Mouse (Mus musculus) CD8-positive naive resting alpha-beta T cell, adult 2 months (primary cell): ENCODE data around the gene Mtrr.
"Not testable (repeated sequence)": the region's sequence is repeated elsewhere in the genome, so short reads cannot be mapped to it uniquely, and the experiment has no call there.

ENCODE experiments used
- DNase-seq, 2 experiments: peaks; one replicate each; pipeline ENCODE4 v3.0.0; 2022; ENCODE audit warnings: low read depth in 2 of 2, low spot score in 2 of 2

The Mtrr gene

DNA sequence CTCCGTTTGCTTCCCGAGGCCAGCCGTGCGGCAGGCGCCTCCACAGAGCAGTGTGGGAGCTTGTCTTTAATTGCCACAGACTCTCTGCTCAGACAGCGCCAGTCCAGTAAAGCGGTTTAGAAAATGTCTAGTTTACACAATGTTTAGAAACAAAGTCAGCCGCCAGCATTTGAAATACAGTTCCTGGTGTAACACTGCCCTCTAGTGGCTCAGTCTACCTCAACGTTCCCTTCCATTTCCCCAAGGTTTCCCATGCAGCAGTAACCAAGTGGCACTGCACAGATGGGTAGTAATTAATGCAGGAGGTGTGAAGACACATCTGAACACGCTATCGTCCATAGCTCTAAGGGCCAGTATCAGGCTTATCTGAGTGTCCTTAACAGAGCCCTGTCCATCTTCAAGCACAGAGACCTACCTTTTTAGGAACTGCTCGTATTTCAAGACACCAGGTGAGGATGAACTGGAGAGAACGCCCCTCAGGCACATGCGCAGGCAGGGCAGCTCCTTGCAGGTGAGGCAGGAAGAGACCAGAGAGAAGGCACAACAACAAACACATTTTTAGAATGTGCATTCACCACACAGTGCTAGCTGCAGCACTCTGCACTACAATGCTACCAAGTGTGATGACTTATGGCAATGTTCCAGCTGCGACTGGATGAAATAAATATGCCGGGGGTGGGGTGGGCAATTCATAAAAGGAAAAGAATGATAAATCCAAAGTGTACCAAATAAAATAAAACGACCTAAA, 12.2 kb downstream of the Mtrr start:
- peak; percentile 9 to 24 for DNase-seq

DNA sequence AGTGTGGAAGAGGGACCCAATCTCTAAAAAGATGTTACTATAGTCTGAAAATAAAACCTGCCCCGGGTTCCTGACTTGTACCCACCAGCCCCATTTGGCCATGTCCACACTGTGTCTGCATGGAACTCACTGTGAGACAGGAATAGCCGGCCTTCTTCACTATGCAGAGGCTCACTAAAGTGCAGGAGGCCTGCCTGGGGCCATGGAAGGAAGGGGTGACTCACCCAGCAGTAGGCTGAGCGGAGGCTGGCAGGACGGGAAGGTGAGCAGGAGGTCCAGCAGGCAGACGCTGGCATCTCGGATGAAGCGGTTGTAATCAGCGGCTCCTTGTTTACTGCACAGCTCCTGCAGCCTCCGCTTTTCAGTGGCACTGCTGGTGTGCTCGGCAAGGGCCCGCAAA, 13.4 kb downstream of the Mtrr start:
- no peak for DNase-seq

DNA sequence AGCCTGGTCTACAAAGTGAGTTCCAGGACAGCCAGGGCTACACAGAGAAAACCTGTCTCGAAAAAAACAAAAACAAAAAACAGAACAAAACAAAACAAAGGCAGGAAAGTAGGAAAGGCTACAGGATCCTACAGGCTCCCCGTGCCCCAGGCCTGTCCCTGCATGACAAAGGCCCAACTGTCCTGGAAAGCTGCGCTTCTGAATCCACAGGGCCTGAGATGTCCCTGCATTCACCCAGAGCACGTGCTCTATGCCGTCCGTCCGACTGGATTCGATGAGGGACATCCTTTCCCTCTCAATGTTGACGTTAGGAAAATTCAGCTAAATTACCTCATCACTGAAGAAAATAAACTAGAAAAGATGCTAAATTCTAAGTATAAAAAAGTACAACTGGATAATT, 13.8 kb downstream of the Mtrr start:
- DNase-seq, result no peak

DNA sequence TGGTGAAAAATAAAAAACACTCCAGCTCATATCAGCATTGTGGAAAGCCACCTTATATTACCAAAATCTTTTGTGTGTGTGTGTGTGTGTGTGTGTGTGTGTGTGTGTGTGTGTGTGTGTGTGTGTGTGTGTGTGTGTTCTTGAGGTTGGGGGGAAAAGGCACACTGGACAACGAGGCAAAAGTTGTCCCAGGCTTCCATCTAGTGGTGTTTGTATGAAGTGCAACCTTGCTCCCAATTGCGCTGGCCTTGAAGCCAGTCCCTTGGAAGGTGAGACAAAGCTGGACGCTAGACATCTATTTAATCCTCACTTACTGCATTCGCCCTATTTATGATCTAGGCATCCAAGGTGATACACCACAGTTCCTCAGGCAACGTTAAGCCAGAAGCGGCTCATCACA, 28.6 kb downstream of the Mtrr start:
- DNase-seq, result not testable (repeated sequence)
